Mouse (Mus musculus): ENCODE results near the gene Slc27a5. TPM values are rescaled to one million over a fixed set of nuclear protein-coding genes. Genes with fewer than 3 reads are reported as not detected.
A peak's percentile ranks its signal among the peaks of the same experiment; 100 is the strongest.

Slc27a5 gene
- polyA plus RNA-seq, 2 experiments, result 0.26 TPM; not detected in 1

DNA sequence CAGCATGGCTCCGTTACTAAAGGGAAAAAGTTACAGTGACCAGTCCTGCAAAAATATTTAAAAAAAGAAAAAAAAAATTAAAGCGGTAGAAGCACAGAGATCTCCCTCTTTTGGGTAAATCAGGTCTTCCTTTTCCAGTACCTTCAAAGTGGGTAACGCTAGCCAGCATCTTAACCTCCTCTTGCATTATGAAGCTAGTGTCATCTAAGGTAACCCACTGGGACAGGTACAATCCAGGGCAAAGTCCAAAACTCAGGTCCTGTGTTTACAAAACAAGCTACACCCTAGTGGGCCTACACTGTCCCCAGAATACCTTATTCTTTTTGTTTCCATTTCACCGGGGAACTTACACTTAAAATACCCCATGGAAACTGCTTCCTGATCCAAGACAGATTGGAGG, 15.7 kb upstream of the Slc27a5 start:
- H3K4me1 ChIP-seq (ENCODE audit: control insufficient read depth, insufficient read depth, low read length), result peaks cover 8% of the 10 kb centered on the region
- no peak overlapping the region for H3K9ac ChIP-seq (ENCODE audit: low read depth, low read length, severe bottlenecking)
- TF ChIP-seq POLR2A (IDR thresholded peaks at IDR 0.05; ENCODE audit: borderline replicate concordance, extremely low read depth, insufficient read depth, insufficient read length), result no peak
- DNase-seq (ENCODE audit: low spot score), result no peak
- no peak overlapping the region for H3K4me2 ChIP-seq (replicated peaks; ENCODE audit: low read depth, low read length, severe bottlenecking)
- ATAC-seq (ENCODE audit: low FRiP score, low read depth), result no peak
- WGBS, result 61% methylated on average over 4 of the region's 4 CpGs
- no peaks in the 10 kb centered on the region for H3K27me3 ChIP-seq (ENCODE audit: control insufficient read depth, insufficient read depth, low read length)
- H3K4me3 ChIP-seq (replicated peaks; ENCODE audit: low read length), result no peak overlapping the region
- H3K36me3 ChIP-seq (ENCODE audit: control insufficient read depth, insufficient read depth, low read length), result no peaks in the 10 kb centered on the region
- no peaks in the 10 kb centered on the region for H3K9me3 ChIP-seq (ENCODE audit: control insufficient read depth, low read length)
- H3K27ac ChIP-seq (replicated peaks; ENCODE audit: low read depth, low read length), result no peak overlapping the region

DNA sequence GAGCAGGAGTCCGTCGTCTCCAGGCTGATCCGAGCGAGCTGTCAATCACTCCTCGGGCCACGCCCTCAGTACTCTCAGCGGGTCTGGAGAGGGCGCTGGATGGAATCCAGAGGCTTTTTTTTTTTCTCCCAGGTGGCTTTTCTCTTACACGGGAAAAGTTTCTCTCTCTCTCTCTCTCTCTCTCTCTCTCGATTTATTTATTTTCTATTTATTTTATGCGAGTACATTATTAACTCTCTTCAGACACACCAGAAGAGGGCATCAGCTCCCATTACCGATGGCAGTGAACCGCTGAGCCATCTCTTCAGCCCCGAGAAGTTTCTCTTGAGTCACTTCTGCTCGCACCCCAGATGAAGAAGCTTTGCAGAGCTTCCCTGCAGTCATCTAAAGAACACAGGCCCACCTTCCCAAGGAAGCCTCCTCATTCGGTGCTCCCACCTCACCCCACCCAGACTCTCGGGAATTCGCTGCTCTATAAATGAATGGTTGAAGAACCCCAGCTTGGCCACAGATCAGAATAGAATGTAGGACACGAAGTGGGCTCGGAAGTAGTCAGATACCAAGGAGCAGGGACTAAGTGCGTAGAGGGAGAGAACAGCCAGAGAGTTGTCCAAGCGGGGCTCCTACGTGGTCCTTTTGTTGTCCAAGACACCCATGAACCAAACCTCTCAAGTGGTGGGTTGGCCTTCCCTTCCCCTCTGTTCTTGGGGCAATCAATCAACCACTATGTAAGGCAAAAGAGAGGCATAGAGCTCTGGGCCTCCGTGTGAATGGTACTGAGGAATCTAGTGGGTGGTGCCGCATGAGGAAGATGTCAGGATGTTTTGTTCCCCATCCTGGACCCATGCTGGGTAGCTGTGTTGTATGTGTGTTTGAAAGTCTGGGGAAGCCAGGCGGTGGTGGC, 12.3 kb upstream of the Slc27a5 start, which contains the start of gene Zbtb45:
Zbtb45 (minus strand) TSS at position 30 of the 904 bp plus-strand sequence.
- no peak for ATAC-seq (ENCODE audit: low FRiP score, low read depth)
- WGBS, result 20% methylated on average over 26 of the region's 26 CpGs
- no peaks in the 10 kb centered on the region for H3K9me3 ChIP-seq (ENCODE audit: control insufficient read depth, low read length)
- 0 out of 2 replicates have a peak, but pooled peaks cover 4% of the 10 kb centered on the region for H3K27me3 ChIP-seq (ENCODE audit: control insufficient read depth, insufficient read depth, low read length)
- peak within 1 kb of the TSS; percentile 48 for H3K4me3 ChIP-seq (replicated peaks; ENCODE audit: low read length)
- peak within 1 kb of the TSS; percentile 85 for H3K4me2 ChIP-seq (replicated peaks; ENCODE audit: low read depth, low read length, severe bottlenecking)
- H3K4me1 ChIP-seq (ENCODE audit: control insufficient read depth, insufficient read depth, low read length), result peaks cover 16% of the 10 kb centered on the region
- no peak for DNase-seq (ENCODE audit: low spot score)
- TF ChIP-seq POLR2A (IDR thresholded peaks at IDR 0.05; ENCODE audit: borderline replicate concordance, extremely low read depth, insufficient read depth, insufficient read length), result no peak
- H3K9ac ChIP-seq (ENCODE audit: low read depth, low read length, severe bottlenecking), result peak within 1 kb of the TSS; percentile 72
- H3K36me3 ChIP-seq (ENCODE audit: control insufficient read depth, insufficient read depth, low read length), result peaks cover 20% of the 10 kb centered on the region
- peak within 1 kb of the TSS; percentile 91 for H3K27ac ChIP-seq (replicated peaks; ENCODE audit: low read depth, low read length)

DNA sequence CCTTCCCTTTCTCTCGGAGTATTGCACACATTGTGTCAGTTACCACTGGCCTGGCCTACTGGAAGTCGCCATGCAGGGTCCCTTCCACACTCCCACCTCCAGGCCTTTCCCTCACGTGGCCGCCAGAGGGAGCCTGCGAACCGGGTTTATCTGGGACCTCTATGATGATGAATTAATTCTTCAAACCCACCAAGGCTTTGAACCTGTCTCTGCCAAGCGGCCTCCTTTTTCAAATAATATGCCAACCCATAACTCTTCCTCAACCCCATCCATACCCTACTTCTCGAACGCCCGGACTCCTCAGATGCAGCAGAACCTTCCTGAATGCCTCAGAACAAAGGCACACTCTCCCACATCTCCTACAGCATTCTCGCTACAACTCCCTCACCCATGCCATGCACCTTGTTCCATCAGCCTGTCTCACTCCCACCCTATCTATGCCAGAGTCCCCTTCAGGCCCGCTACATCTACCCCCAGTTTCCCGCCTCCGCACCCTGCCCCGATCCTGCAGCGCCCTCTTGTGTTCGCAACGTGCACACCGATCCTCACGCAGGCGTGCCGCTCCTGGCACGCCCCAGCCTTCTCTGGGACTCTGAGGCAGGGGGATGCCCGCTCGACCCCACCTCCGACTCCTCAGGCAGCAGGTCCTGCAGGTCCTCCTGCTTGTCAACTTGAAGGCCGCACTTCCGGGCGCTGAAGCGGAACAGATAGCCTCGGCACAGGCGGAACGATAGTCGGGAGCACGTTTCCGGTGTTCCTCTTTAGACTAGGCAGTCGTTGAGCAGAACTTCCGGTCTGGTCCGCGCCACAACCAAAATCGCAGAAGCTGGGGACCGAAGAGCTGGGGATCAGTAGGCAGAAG, 11.4 kb upstream of the Slc27a5 start:
- peak; percentile 33; the same call in 1 of the 2 replicates for TF ChIP-seq POLR2A (IDR thresholded peaks at IDR 0.05; ENCODE audit: borderline replicate concordance, extremely low read depth, insufficient read depth, insufficient read length)
- H3K4me2 ChIP-seq (replicated peaks; ENCODE audit: low read depth, low read length, severe bottlenecking), result peak overlapping the region; percentile 85
- H3K4me1 ChIP-seq (ENCODE audit: control insufficient read depth, insufficient read depth, low read length), result peaks cover 16% of the 10 kb centered on the region
- peak overlapping the region; percentile 72 for H3K9ac ChIP-seq (ENCODE audit: low read depth, low read length, severe bottlenecking)
- H3K27me3 ChIP-seq (ENCODE audit: control insufficient read depth, insufficient read depth, low read length), result 0 out of 2 replicates have a peak, but pooled peaks cover 4% of the 10 kb centered on the region
- WGBS, result under 1% methylated on average over 42 of the region's 42 CpGs
- peak overlapping the region; percentile 91 for H3K27ac ChIP-seq (replicated peaks; ENCODE audit: low read depth, low read length)
- H3K9me3 ChIP-seq (ENCODE audit: control insufficient read depth, low read length), result no peaks in the 10 kb centered on the region
- peak overlapping the region; percentile 48 for H3K4me3 ChIP-seq (replicated peaks; ENCODE audit: low read length)
- peaks cover 23% of the 10 kb centered on the region for H3K36me3 ChIP-seq (ENCODE audit: control insufficient read depth, insufficient read depth, low read length)
- DNase-seq (ENCODE audit: low spot score) (peak; percentile 98), ATAC-seq (ENCODE audit: low FRiP score, low read depth) (peak; percentile 91)

DNA sequence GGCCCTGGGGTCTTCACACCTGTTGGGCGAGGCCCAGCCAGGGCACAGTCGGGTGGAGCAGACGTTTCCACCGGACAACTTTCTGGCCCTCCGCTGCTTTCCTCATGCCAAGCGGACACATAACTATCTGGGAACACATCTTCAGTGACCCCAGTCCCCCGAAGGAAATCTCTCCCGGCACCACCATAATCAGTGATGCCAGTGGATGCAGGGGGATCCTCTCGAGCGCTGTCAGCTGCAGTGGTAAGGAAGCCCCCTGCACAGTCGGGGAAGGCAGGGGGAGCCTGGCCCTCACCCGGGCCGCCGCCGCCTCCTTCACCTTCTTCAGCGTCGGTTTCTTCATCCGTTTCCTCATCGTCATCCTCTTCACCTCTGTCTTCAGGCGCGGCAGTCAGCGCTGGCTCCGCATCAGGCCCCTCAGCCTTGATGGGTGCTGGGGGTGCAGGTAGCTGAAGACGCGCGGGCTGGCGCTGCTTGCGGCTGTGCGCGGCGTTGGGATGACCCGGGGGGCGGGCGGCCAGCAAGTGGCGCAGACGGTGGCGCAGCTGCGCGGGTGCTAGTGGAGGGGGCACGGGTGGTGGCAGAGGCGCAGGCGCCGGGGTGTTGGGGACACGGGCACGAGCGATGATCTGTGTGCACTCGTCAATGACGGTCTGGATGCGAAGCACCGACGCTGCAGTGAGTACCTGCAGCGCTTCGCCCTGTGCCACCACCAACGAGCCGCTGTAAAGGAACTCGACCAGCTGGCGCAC, 9.5 kb upstream of the Slc27a5 start:
- ATAC-seq (ENCODE audit: low FRiP score, low read depth) (no peak), DNase-seq (ENCODE audit: low spot score) (no peak)
- Histone ChIP-seq H3K4me3 (replicated peaks; ENCODE audit: low read length) (no peak overlapping the region; the same call in 1 of the 2 replicates), H3K4me1 (ENCODE audit: control insufficient read depth, insufficient read depth, low read length) (peaks cover 16% of the 10 kb centered on the region), H3K9me3 (ENCODE audit: control insufficient read depth, low read length) (no peaks in the 10 kb centered on the region), H3K27me3 (ENCODE audit: control insufficient read depth, insufficient read depth, low read length) (0 out of 2 replicates have a peak, but pooled peaks cover 4% of the 10 kb centered on the region), H3K9ac (ENCODE audit: low read depth, low read length, severe bottlenecking) (peak overlapping the region; percentile 41), H3K4me2 (replicated peaks; ENCODE audit: low read depth, low read length, severe bottlenecking) (peak overlapping the region; percentile 25; the same call in 1 of the 2 replicates), H3K36me3 (ENCODE audit: control insufficient read depth, insufficient read depth, low read length) (peaks cover 23% of the 10 kb centered on the region), H3K27ac (replicated peaks; ENCODE audit: low read depth, low read length) (no peak overlapping the region)
- no peak for TF ChIP-seq POLR2A (IDR thresholded peaks at IDR 0.05; ENCODE audit: borderline replicate concordance, extremely low read depth, insufficient read depth, insufficient read length)
- WGBS, result 34% methylated on average over 55 of the region's 57 CpGs
